Mouse (Mus musculus) intestine, embryonic 14.5 days (tissue): Measurements from ENCODE around the gene Map3k10. TPM values are rescaled to one million over a fixed set of nuclear protein-coding genes. Genes with fewer than 3 reads are reported as not detected.
A peak's percentile ranks its signal among the peaks of the same experiment; 100 is the strongest.

Experiments
- ATAC-seq: fragments of 200-750 bp; cut with Nextera tagmentation; replicated peaks from 2 replicates; pipeline ENCODE4 v1.8.0; 2017; ENCODE audit warnings: low read depth, moderate number of reproducible peaks, moderate TSS enrichment, moderate library complexity; ENCODE audit not compliant: low FRiP score, low TSS enrichment
- DNase-seq: peaks from one replicate; pipeline ENCODE4 v3.0.0-alpha.2; 2018; ENCODE audit warnings: low spot score
- H3K27ac ChIP-seq: fragments of 300-500 bp; sonication (generic); 2 replicates; pipeline ENCODE4 v1.5.1; 2014; ENCODE audit warnings: low read depth, mild to moderate bottlenecking, control low read depth
- H3K27me3 ChIP-seq: fragments of 300-500 bp; sonication (generic); replicated peaks from 2 replicates; pipeline ENCODE4 v1.6.1; 2014; ENCODE audit warnings: low read length, control low read depth; ENCODE audit not compliant: control insufficient read depth, insufficient read depth
- H3K36me3 ChIP-seq: fragments of 300-500 bp; sonication (generic); 2 replicates; pipeline ENCODE4 v1.6.1; 2014; ENCODE audit warnings: low read length, control low read depth; ENCODE audit not compliant: control insufficient read depth, insufficient read depth
- H3K4me1 ChIP-seq: fragments of 300-500 bp; sonication (generic); replicated peaks from 2 replicates; pipeline ENCODE4 v1.6.1; 2014; ENCODE audit warnings: low read length, control low read depth, mixed read lengths; ENCODE audit not compliant: control insufficient read depth, insufficient read depth
- H3K4me2 ChIP-seq: fragments of 300-500 bp; sonication (generic); 2 replicates; pipeline ENCODE4 v1.6.1; 2014; ENCODE audit warnings: low read length
- H3K4me3 ChIP-seq: fragments of 300-500 bp; sonication (generic); 2 replicates; pipeline ENCODE4 v1.5.1; 2014; ENCODE audit warnings: low read depth, low read length, control low read depth, mixed read lengths
- H3K9ac ChIP-seq: fragments of 300-500 bp; sonication (generic); 2 replicates; pipeline ENCODE4 v1.6.1; 2014; ENCODE audit warnings: mild to moderate bottlenecking, low read length
- H3K9me3 ChIP-seq: fragments of 300-500 bp; sonication (generic); 2 replicates; pipeline ENCODE4 v1.6.1; 2016; ENCODE audit warnings: low read length, control low read depth; ENCODE audit not compliant: control insufficient read depth
- WGBS: fragments of 180-500 bp; shearing (Covaris S2); extraction: QIAGEN DNeasy Blood & Tissue Kit; methylation state at CpG from one replicate; pipeline ENCODE4 v1.1.7; 2014; 5-methylcytosine and 5-hydroxymethylcytosine counted together
- polyA plus RNA-seq: library from polyadenylated mRNA; unstranded; fragments of >200 nt; fragmentation: Nextera tagmentation; extraction: Ambion mirVana; gene quantifications from 2 replicates; pipeline ENCODE4 v1.2.1, GENCODE M21; 2014

Map3k10 gene
- polyA plus RNA-seq, result 6.3 and 7.0 TPM in 2 replicates

DNA sequence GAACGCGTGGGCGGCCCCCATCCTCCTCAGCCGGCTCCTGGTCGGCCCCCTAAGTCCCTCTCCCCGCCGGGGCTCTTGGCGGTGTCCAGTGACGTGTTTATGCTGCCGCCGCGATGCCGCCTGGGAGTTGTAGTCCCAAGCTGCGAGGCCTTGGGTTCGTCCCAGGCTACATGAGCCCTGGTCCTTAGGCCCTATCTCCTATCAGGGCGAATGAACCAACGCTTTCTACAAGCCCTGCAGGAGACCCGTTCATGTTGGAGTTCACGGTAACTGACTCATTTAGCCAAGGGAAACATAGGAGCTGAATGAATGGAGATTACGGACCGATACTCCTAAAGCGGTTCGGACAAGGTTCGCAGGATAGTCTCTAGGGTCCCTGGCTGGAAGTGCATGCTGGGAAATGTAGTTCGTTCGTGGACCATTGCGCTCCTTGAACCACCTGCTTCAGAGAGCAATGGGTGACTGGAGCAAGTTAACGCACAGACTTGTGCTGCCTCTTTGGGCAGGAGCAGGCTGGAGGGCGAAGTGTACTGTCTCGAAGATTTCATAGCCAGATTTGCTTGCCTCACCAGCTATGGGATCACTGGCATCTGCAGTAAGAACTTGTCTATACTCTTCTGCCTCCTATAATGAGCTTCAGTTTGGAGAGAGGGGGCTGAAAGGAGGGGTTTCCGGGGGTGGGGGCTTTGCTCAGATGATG is at the start of gene Map3k10:
Gene Map3k10 (minus strand): TSS at position 77 of the 700 bp plus-strand sequence.
- peak within 1 kb of the TSS; percentile 99 for H3K4me2 ChIP-seq
- peak; percentile 96 for ATAC-seq
- H3K4me1 ChIP-seq, result peaks cover 17% of the 10 kb centered on the region
- peak within 1 kb of the TSS; percentile 82 for H3K4me3 ChIP-seq
- under 1% methylated on average over 31 of the region's 31 CpGs for WGBS
- peak within 1 kb of the TSS; percentile 78 for H3K9ac ChIP-seq
- DNase-seq, result peak; percentile 98
- peaks cover 6% of the 10 kb centered on the region; the same call in 1 of the 2 replicates for H3K36me3 ChIP-seq
- no peaks in the 10 kb centered on the region for H3K9me3 ChIP-seq
- H3K27ac ChIP-seq, result peak within 1 kb of the TSS; percentile 91
- no peaks in the 10 kb centered on the region for H3K27me3 ChIP-seq

DNA sequence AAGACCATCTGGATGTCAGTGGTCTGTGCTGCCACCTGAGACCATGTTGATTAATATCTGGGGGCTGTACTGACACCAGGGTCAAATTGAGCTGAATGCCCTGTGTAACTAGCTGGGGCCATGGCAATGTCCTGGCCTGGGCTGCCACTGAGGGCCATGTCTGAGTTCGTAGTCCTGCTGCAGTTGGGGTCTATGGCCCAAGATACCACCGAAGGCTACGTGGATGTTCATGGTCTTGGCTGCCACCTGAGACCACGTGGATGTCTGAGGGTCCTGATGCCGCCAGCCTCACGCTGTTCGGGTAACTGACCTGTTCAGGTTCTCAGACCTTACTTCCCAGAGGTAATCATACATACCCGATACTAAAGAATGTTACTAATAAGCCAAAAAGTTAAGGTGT is 47.6 kb upstream of the Map3k10 start:
- no peaks in the 10 kb centered on the region for H3K9me3 ChIP-seq
- WGBS, result 95% methylated on average over 8 of the region's 8 CpGs
- no peak overlapping the region for H3K4me3 ChIP-seq
- no peaks in the 10 kb centered on the region for H3K27me3 ChIP-seq
- DNase-seq (no peak), ATAC-seq (no peak)
- H3K4me2 ChIP-seq, result no peak overlapping the region
- H3K4me1 ChIP-seq, result 0 out of 2 replicates have a peak, but pooled peaks cover 2% of the 10 kb centered on the region
- H3K9ac ChIP-seq, result no peak overlapping the region
- no peaks in the 10 kb centered on the region for H3K36me3 ChIP-seq
- H3K27ac ChIP-seq, result no peak overlapping the region

DNA sequence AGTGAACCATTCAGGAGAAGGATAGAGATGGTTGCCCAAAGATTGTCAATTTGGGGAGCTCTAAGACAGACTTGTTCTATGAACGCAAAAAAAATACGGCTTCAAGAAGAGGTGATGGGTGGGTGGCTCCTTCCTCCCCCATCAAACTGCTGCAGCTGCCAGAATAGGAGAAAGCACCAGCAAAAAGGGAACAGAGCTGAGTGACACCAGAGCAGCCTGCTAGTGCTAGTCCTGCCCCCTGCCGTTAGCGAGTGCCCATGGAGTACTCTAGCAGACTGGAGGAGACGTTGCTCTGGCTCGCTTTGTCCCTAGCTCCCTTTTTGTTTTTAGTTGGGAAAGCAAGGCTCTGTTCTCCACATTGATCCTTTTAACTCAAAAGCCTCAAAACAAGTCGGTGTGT is 36.0 kb upstream of the Map3k10 start:
- H3K4me2 ChIP-seq, result no peak overlapping the region
- no peaks in the 10 kb centered on the region for H3K27me3 ChIP-seq
- H3K4me1 ChIP-seq, result no peaks in the 10 kb centered on the region
- no peak overlapping the region for H3K27ac ChIP-seq
- DNase-seq (no peak), ATAC-seq (no peak)
- no peaks in the 10 kb centered on the region for H3K36me3 ChIP-seq
- H3K9ac ChIP-seq, result no peak overlapping the region
- H3K9me3 ChIP-seq, result 0 out of 2 replicates have a peak, but pooled peaks cover 9% of the 10 kb centered on the region
- 83% methylated on average over 7 of the region's 7 CpGs for WGBS
- H3K4me3 ChIP-seq, result no peak overlapping the region

DNA sequence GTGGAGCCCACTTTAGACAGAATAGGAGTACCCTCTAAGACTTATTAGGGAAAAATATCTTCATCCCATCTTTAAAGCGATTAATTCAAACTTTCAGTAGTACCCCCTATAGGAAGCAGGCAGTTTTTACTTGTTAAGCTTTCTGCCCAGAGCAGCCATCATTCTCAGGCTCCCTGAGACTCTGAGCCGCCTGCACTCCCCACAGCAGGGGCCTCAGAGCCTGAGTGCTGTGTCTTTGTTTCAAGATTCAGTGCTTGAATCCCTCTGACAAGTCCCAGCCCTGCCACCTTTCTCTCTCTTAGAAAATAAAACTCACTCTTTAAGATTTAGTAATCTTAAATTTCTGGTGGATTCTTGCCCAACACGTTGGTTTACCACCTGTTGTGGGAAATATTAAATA is 22.3 kb upstream of the Map3k10 start:
- Histone ChIP-seq H3K27ac (no peak overlapping the region), H3K4me2 (no peak overlapping the region), H3K9ac (no peak overlapping the region), H3K36me3 (no peaks in the 10 kb centered on the region), H3K4me1 (no peaks in the 10 kb centered on the region), H3K9me3 (no peaks in the 10 kb centered on the region), H3K4me3 (no peak overlapping the region), H3K27me3 (no peaks in the 10 kb centered on the region)
- ATAC-seq, result no peak
- 51% methylated on average over 3 of the region's 3 CpGs for WGBS
- no peak for DNase-seq

DNA sequence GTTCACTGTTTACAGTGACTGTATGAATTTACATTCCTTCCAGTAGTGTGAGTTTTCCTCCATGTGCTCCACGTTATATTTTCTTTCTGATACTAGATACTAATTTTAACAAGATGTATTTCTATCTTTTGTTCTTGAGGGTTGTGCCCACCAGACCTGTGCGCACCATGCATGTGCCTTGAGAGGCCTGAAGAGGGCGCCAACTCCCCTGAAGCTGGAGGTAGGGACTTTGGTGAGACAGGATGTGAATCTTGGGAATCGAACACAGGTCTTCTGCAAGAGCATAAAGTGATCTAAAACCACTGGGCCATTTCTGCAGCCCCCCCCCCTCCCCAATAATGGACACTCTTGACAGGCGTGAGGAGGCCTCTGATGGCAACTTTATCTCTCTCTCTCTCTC is 16.7 kb upstream of the Map3k10 start:
- Histone ChIP-seq H3K9me3 (no peaks in the 10 kb centered on the region), H3K4me3 (no peak overlapping the region), H3K27ac (no peak overlapping the region), H3K36me3 (no peaks in the 10 kb centered on the region), H3K4me2 (no peak overlapping the region), H3K9ac (no peak overlapping the region), H3K27me3 (no peaks in the 10 kb centered on the region), H3K4me1 (0 out of 2 replicates have a peak, but pooled peaks cover 5% of the 10 kb centered on the region)
- WGBS, result 48% methylated on average over 5 of the region's 5 CpGs
- DNase-seq, result no peak
- ATAC-seq, result no peak

DNA sequence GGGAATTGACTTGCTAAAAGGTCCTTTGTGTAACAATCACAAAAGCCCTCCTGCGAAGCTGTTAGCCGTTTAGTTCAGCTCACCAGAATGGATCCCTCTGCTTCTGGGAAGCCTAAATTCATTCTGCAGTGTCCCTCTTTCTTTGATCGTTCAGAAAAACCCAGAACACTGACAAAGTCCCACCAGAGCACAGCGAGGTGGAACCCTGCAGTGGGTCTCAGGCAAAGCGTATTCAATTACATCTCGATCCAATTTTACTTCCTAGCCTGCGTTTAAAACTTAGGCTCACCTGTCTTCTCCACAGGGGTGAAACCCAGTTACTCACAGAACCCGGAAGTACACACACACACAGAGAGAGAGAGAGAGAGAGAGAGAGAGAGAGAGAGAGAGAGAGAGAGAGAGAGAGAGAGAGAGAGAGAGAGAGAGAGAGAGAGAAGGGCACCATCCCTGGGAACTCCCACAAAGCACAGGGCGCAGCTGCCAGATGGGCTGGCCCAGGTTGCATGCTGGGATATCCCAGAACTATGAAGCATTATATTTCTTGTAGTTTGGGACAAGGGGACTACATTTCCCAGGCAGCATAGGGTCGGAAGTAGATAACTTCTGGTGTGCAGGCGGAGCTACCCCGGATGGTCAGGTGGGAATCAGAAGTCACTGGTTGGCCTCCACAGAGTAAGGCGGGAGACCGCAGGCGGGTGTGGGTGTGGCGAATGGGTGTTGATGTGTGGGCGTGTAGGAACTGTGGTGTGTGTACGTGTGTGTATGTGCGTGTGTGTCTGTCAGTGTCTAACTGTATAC is 14.6 kb upstream of the Map3k10 start, which contains the start of gene Zfp607b:
Gene Zfp607b (plus strand): TSS at position 526 of the 798 bp plus-strand sequence.
- H3K4me2 ChIP-seq, result peak within 1 kb of the TSS; percentile 60
- H3K27me3 ChIP-seq, result no peaks in the 10 kb centered on the region
- peak within 1 kb of the TSS; percentile 57 for H3K9ac ChIP-seq
- H3K9me3 ChIP-seq, result no peaks in the 10 kb centered on the region
- H3K27ac ChIP-seq, result peak within 1 kb of the TSS; percentile 64
- under 1% methylated on average over 19 of the region's 19 CpGs for WGBS
- DNase-seq, result peak; percentile 84
- H3K36me3 ChIP-seq, result no peaks in the 10 kb centered on the region
- peak within 1 kb of the TSS; percentile 40 for H3K4me3 ChIP-seq
- H3K4me1 ChIP-seq, result 0 out of 2 replicates have a peak, but pooled peaks cover 5% of the 10 kb centered on the region
- ATAC-seq, result peak; percentile 99

DNA sequence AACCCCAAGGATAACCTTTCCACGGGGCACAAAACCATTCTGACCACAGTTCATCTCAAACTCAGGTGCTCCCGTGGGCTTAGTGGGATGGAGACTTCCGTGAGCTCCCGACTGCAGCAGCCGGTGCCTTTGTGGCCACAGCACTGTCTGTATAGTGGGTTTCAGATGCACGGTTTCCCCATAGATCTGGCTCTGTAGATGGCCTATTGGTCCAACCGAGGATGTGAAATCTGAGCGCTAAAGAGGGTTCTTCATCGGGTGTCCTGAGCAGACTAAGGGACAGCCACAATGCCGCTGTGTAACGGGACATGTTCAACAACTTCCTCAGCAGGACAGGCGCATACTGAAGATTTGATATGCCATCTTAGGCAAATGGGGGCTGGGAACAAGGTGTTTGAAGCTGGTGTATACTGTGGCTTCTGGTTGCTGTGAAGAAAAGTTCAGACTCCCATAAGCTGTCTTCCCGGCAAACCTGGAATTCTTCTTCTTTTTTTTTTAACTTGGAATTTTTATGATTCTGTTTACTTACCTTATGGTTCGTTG is 13.9 kb upstream of the Map3k10 start:
- Histone ChIP-seq H3K9ac (peak overlapping the region; percentile 57), H3K27ac (no peak overlapping the region; the same call in 1 of the 2 replicates), H3K4me1 (0 out of 2 replicates have a peak, but pooled peaks cover 5% of the 10 kb centered on the region), H3K9me3 (no peaks in the 10 kb centered on the region), H3K4me2 (peak overlapping the region; percentile 60), H3K27me3 (no peaks in the 10 kb centered on the region), H3K4me3 (peak overlapping the region; percentile 40), H3K36me3 (no peaks in the 10 kb centered on the region)
- 37% methylated on average over 14 of the region's 14 CpGs for WGBS
- ATAC-seq (no peak), DNase-seq (peak; percentile 52)

DNA sequence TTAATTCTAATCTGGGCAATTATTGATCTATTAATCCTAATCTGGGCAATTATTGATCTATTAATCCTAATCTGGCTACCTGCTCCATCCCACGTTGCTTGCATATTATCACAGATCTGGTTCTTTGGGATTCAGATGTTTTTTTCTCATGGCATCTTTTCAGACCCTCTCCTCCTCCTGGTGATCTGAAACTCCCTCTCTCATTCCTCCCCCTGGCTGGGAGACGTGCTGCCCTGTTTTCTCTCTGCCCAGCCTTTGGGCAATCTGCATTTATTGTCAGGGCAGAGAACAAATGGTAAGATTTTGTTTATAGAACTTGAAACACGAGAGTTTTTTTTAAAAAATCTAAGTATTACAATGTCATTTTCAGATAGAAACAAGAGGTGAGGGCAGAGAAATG is 13.4 kb upstream of the Map3k10 start:
- Histone ChIP-seq H3K27ac (no peak overlapping the region), H3K4me1 (0 out of 2 replicates have a peak, but pooled peaks cover 5% of the 10 kb centered on the region), H3K36me3 (no peaks in the 10 kb centered on the region), H3K27me3 (no peaks in the 10 kb centered on the region), H3K4me2 (peak overlapping the region; percentile 60), H3K9me3 (no peaks in the 10 kb centered on the region), H3K9ac (no peak overlapping the region), H3K4me3 (no peak overlapping the region)
- ATAC-seq (no peak), DNase-seq (no peak)
- WGBS, result 68% methylated on average over 3 of the region's 3 CpGs
